Mouse (Mus musculus): ENCODE measurements around the gene Wdr20.

GRCm38 (mm10) chr12:110702556-110702955, 35.2 kb upstream of the Wdr20 start, which contains the start of gene Hsp90aa1:
- TF ChIP-seq CTCF (IDR thresholded peaks at IDR 0.05; ENCODE audit: low read depth) (no peak), EP300 (IDR thresholded peaks at IDR 0.05; ENCODE audit: low read depth) (no peak)
